Mouse (Mus musculus) midbrain, embryonic 14.5 days (tissue): ENCODE results near the gene Dnajb3. TPM values are rescaled to one million over a fixed set of nuclear protein-coding genes. Genes with fewer than 3 reads are reported as not detected.

Experiments used
- ATAC-seq: fragments of 200-750 bp; cut with Nextera tagmentation; 2 replicates; pipeline ENCODE4 v1.8.0; 2017; ENCODE audit warnings: moderate number of reproducible peaks, moderate library complexity; ENCODE audit not compliant: low FRiP score, low TSS enrichment
- DNase-seq: peaks from one replicate; pipeline ENCODE4 v3.0.0-alpha.2; 2015
- H3K27ac ChIP-seq: fragments of 300-500 bp; sonication (generic); replicated peaks from 2 replicates; pipeline ENCODE4 v1.5.1; 2014; ENCODE audit warnings: mild to moderate bottlenecking, low read depth, low read length, moderate library complexity
- H3K27me3 ChIP-seq: fragments of 300-500 bp; sonication (generic); 2 replicates; pipeline ENCODE4 v1.6.1; 2014; ENCODE audit warnings: low read length, control low read depth, mixed read lengths; ENCODE audit not compliant: control insufficient read depth, insufficient read depth
- H3K36me3 ChIP-seq: fragments of 300-500 bp; sonication (generic); 2 replicates; pipeline ENCODE4 v1.6.1; 2014; ENCODE audit warnings: low read length, control low read depth; ENCODE audit not compliant: control insufficient read depth, insufficient read depth
- H3K4me1 ChIP-seq: fragments of 300-500 bp; sonication (generic); 2 replicates; pipeline ENCODE4 v1.6.1; 2014; ENCODE audit warnings: mild to moderate bottlenecking, antibody characterized with exemption, low read length, control low read depth; ENCODE audit not compliant: control insufficient read depth, insufficient read depth
- H3K4me2 ChIP-seq: fragments of 300-500 bp; sonication (generic); 2 replicates; pipeline ENCODE4 v1.6.1; 2014; ENCODE audit warnings: mild to moderate bottlenecking, low read length, moderate library complexity
- H3K4me3 ChIP-seq: fragments of 300-500 bp; sonication (generic); replicated peaks from 2 replicates; pipeline ENCODE4 v1.5.1; 2014; ENCODE audit warnings: low read depth, low read length
- H3K9ac ChIP-seq: fragments of 300-500 bp; sonication (generic); replicated peaks from 2 replicates; pipeline ENCODE4 v1.6.1; 2014; ENCODE audit warnings: mild to moderate bottlenecking, low read length, moderate library complexity
- H3K9me3 ChIP-seq: fragments of 300-500 bp; sonication (generic); 2 replicates; pipeline ENCODE4 v1.6.1; 2016; ENCODE audit warnings: low read length, control low read depth, mixed read lengths; ENCODE audit not compliant: control insufficient read depth
- whole genome bisulfite sequencing: fragments of 180-500 bp; shearing (Covaris S2); extraction: QIAGEN DNeasy Blood & Tissue Kit; methylation state at CpG from one replicate; pipeline ENCODE4 v1.1.7; 2014; 5-methylcytosine and 5-hydroxymethylcytosine counted together
- polyA plus RNA-seq: library from polyadenylated mRNA; unstranded; fragments of >200 nt; fragmentation: Nextera tagmentation; extraction: Ambion mirVana; gene quantifications from 2 replicates; pipeline ENCODE4 v1.2.1, GENCODE M21; 2014

Gene Dnajb3
- polyA plus RNA-seq, 1 experiment from 2014 or later: 14.2 TPM

DNA sequence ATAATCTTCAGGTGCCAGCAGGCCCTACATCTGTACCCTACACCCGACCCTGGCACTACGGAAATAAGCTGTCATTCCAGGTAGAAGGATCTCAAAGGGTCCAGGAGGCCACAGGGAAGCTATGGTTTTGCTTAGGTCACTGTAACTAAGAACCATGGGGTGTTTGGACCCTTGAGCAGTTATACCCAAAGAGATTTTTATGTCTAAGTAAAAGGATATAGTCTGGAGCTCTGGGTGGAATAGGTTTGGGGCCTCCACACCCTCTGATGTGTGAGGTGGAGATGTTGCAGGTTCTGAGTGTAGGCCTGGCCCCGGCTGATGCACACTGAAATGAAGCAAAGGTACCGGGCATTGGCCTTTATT is 28.6 kb upstream of the Dnajb3 start:
- no peak for DNase-seq
- H3K4me3 ChIP-seq: no peak overlapping the region
- ATAC-seq: no peak
- no peak overlapping the region for H3K4me2 ChIP-seq
- no peaks in the 10 kb centered on the region for H3K4me1 ChIP-seq
- H3K27ac ChIP-seq: no peak overlapping the region
- no peaks in the 10 kb centered on the region for H3K27me3 ChIP-seq
- peaks cover 98% of the 10 kb centered on the region for H3K9me3 ChIP-seq
- no peaks in the 10 kb centered on the region for H3K36me3 ChIP-seq
- no peak overlapping the region for H3K9ac ChIP-seq
- WGBS: 66% methylated on average over 4 of the region's 4 CpGs

DNA sequence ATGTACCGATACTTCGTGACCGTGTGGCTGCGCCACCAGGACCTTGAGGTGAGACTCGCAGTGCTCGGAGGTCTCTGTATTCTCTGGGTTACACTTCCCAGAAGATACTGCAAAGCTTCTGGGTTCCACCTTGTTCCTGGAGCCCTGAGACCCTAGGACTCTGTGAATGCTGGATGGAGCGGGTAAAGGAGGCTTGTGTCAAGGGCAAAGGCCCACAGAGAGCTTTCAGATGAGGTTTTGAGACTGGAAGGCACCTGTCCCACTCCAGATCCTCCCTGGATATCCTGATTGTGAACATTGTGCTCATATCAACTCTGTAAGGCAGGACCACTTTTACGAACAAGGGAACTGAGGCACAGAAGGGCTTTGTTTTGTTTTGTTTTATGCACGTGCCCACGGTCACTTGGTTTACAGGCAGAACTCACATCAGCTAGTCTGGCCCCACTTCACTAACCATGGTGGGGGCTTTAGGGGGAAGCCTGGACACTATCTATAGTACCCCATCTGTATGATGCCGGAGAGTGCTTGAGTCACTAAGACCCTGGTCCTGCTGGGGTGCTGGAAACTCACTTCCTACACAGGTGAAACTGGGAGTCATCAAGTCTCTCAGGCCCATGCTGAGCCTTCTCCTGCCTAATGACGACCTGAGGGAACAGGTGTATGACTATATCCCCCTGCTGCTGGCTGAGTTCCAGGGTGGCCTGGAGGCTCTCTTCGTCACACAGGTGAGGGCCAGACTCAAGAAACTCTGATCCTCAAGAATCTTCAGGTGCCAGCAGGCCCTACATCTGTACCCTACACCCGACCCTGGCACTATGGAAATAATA is 28.1 kb upstream of the Dnajb3 start:
- WGBS: 67% methylated on average over 14 of the region's 14 CpGs
- Histone ChIP-seq H3K36me3 (no peaks in the 10 kb centered on the region), H3K27ac (no peak overlapping the region), H3K9me3 (peaks cover 98% of the 10 kb centered on the region), H3K27me3 (no peaks in the 10 kb centered on the region), H3K4me2 (no peak overlapping the region), H3K4me3 (no peak overlapping the region), H3K9ac (no peak overlapping the region), H3K4me1 (no peaks in the 10 kb centered on the region)
- DNase-seq: no peak
- ATAC-seq: 0 out of 2 replicates have a peak, but pooled peaks have one; percentile 4

DNA sequence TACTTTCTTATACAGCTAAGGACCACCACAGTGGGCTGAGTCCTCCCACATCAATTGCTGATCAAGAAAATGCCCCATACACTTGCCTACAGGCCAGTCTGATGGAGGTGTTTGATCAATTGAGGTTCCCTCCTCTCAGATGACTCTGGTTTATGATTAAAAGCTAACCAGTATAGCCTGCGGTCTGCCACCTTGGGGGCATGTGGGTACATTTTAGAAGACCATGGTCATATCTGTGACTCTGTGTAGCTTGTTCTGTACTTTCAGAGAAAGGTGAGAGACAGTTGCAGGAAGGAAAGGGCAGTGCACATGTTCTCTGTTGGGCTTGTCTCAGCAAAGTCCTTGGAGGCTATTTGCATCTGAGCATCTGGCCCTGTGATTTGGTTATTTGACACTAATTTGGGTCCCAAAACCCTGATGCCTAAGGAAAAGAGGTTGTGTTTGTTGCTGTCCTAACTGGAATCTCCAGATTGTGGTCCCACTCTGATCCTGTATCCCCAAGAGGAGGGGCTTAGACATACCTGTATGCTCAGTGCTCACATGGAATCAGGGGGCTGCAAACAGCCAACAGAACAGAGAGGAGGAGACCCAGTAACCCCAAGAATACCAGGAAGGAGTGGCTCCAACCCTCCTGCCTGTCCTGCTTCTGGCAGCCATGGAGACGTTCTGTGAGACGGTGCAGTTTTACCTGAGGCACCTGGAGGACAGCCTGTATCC is 27.2 kb upstream of the Dnajb3 start:
- Histone ChIP-seq H3K36me3 (no peaks in the 10 kb centered on the region), H3K27me3 (no peaks in the 10 kb centered on the region), H3K9me3 (peaks cover 98% of the 10 kb centered on the region), H3K27ac (no peak overlapping the region), H3K4me3 (no peak overlapping the region), H3K9ac (no peak overlapping the region), H3K4me2 (no peak overlapping the region), H3K4me1 (no peaks in the 10 kb centered on the region)
- no peak for DNase-seq
- no peak for ATAC-seq
- WGBS: 53% methylated on average over 3 of the region's 3 CpGs

GRCm38 (mm10) chr1:88231803-88232499 is 26.4 kb upstream of the Dnajb3 start:
- Histone ChIP-seq H3K27ac (no peak overlapping the region), H3K4me1 (no peaks in the 10 kb centered on the region), H3K36me3 (no peaks in the 10 kb centered on the region), H3K9me3 (peaks cover 98% of the 10 kb centered on the region), H3K9ac (no peak overlapping the region), H3K27me3 (no peaks in the 10 kb centered on the region), H3K4me2 (no peak overlapping the region), H3K4me3 (no peak overlapping the region)
- no peak for ATAC-seq
- DNase-seq: no peak
- 68% methylated on average over 7 of the region's 7 CpGs for WGBS

GRCm38 (mm10) chr1:88230981-88231802 is 25.6 kb upstream of the Dnajb3 start:
- DNase-seq (no peak), ATAC-seq (no peak)
- Histone ChIP-seq H3K4me2 (no peak overlapping the region), H3K27me3 (no peaks in the 10 kb centered on the region), H3K36me3 (no peaks in the 10 kb centered on the region), H3K9ac (no peak overlapping the region), H3K4me1 (no peaks in the 10 kb centered on the region), H3K27ac (no peak overlapping the region), H3K9me3 (peaks cover 100% of the 10 kb centered on the region), H3K4me3 (no peak overlapping the region)
- 75% methylated on average over 6 of the region's 6 CpGs for WGBS

DNA sequence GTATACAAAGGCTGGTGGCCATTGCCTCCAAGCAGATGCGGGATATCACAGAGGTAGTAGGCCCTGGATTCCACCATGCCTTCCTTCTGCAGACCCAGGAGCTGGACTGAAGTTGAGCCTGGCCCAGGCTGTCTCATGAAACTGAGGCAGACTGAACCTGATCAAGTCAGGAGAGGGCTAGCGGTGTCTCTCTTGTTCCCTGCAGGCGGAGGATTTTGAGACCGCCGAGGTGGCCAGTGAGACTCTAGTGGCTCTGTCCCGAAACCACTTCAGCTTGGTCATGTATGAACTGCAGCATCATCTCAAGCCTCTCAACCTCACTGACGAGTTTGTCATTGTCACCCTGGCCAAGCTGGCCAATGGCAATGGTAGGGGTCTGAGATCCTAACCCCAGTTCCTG is 24.8 kb upstream of the Dnajb3 start:
- Histone ChIP-seq H3K4me3 (no peak overlapping the region), H3K27me3 (no peaks in the 10 kb centered on the region), H3K27ac (no peak overlapping the region), H3K9me3 (peaks cover 100% of the 10 kb centered on the region), H3K9ac (no peak overlapping the region), H3K4me2 (no peak overlapping the region), H3K36me3 (no peaks in the 10 kb centered on the region), H3K4me1 (no peaks in the 10 kb centered on the region)
- ATAC-seq (no peak), DNase-seq (no peak)
- WGBS: 74% methylated on average over 7 of the region's 7 CpGs

DNA sequence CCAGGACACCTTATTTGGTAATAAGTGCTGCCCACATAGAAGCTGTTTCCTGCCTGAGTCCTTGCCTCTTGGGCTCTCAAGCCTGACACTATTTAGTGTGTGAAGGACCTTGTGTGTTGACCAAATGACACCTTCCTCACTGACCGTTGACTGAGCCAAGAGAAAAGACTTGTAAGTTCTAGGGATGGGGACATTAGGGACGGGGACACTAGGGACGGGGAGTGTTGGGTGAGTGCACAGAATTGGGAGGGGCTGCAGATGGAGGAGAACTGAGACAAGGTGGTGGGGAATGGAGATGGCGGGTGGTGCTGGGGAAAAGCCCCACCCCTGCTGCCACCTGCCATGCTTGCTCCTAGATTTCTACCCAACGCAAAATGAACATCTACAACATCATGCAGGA is 24.4 kb upstream of the Dnajb3 start:
- 84% methylated on average over 5 of the region's 5 CpGs for WGBS
- peaks cover 97% of the 10 kb centered on the region for H3K9me3 ChIP-seq
- no peaks in the 10 kb centered on the region for H3K4me1 ChIP-seq
- no peak overlapping the region for H3K9ac ChIP-seq
- DNase-seq (no peak), ATAC-seq (0 out of 2 replicates have a peak, but pooled peaks have one; percentile 0)
- H3K36me3 ChIP-seq: no peaks in the 10 kb centered on the region
- H3K27ac ChIP-seq: no peak overlapping the region
- no peak overlapping the region for H3K4me2 ChIP-seq
- H3K4me3 ChIP-seq: no peak overlapping the region
- H3K27me3 ChIP-seq: no peaks in the 10 kb centered on the region

DNA sequence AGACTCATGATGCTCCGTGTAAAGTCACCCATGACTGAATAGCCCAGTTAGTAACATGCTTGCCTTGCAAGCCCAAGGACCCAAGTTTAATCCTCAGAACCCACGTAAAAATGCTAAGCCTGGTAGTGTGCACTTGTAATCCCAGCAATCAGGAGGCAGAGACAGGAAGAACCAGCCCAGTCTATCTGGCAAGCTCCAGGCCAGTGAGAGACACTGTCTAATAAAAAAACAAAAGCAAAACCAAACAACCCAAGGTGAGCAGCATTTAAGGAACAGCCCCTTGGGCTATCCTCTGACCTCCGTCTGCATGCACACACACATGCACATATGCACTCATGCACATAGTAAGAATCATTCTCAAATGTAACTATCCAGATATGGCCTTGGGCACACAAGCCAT is 24.0 kb upstream of the Dnajb3 start:
- DNase-seq (no peak), ATAC-seq (no peak)
- 78% methylated on average over 3 of the region's 3 CpGs for WGBS
- no peak overlapping the region for H3K9ac ChIP-seq
- H3K27me3 ChIP-seq: no peaks in the 10 kb centered on the region
- no peaks in the 10 kb centered on the region for H3K4me1 ChIP-seq
- no peak overlapping the region for H3K4me2 ChIP-seq
- H3K36me3 ChIP-seq: no peaks in the 10 kb centered on the region
- no peak overlapping the region for H3K4me3 ChIP-seq
- peaks cover 93% of the 10 kb centered on the region for H3K9me3 ChIP-seq
- no peak overlapping the region for H3K27ac ChIP-seq
